Mouse (Mus musculus) left cerebral cortex, postnatal 10 days (tissue): Measurements from ENCODE around the gene Spint4. TPM values are rescaled to one million over a fixed set of nuclear protein-coding genes. Genes with fewer than 3 reads are reported as not detected.
"Not testable (repeated sequence)": the region's sequence is repeated elsewhere in the genome, so short reads cannot be mapped to it uniquely, and the experiment has no call there.

ENCODE experiments used
- DNase-seq, 2 experiments: peaks; one replicate each; pipeline ENCODE4 v3.0.0; 2021 to 2022; ENCODE audit warnings: low spot score in 2 of 2, mixed read lengths in 1 of 2; ENCODE audit errors: extremely low spot score in 1 of 2
- intact Hi-C: fragments of 180-260 bp; cut with DNase I; formaldehyde crosslinking; loops from one replicate; pipeline ENCODE4 v1.15.1; 2025
- total RNA-seq, 2 experiments: library from RNA; stranded (reverse); gene quantifications; 2 replicates each; pipeline ENCODE4 v1.2.3; 2021

Gene Spint4
- not detected for total RNA-seq

DNA sequence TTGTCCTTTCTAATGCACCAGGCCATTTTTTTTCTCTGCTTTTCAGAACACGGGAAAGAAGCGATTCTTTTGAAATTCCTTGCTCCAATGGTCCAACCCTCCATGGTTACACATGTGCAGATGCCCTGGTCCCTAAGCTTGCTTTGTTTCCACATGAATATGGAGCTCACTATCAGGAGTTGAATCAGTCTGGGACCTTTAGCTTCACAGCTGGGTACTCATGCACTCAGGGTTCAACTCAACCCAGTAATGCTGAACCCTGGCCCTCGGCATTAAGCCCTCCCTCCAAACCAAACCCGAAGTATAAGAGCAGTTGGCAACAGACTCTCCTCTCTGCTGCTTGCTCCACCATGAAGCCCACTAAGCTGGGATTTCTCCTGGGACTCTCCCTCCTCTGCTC lies at the start of gene Spint4:
Gene Spint4, plus strand, starts transcription at position 301 of the 400 bp plus-strand sequence.
- no peak for DNase-seq
- intact Hi-C loops: no loop called here

DNA sequence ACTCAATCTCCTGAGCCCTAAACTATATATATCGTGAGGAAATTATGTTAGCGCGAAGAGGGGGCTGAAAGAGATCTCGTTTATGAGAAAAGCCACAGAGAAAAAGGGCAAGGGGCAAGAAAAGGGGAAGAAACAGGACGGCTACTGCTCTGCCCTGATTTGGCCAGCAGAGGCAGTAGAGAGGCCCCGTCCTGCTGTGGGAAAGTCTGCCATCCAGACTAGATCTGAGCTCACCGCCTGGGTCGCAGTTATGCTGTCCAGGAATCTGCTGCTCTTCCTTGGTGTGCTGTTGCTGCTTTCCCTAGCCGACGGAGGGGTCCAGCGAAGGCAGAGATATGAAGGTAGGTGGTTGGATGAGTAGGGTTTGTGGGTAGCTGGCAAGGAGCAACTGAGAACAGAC lies 42.4 kb upstream of the Spint4 start, which contains the start of gene Wfdc10:
Gene Wfdc10, plus strand, starts transcription at position 189 of the 400 bp plus-strand sequence.
- intact Hi-C loops: no loop called here
- peak in 1 of 2 experiments; percentile 35 for DNase-seq

DNA sequence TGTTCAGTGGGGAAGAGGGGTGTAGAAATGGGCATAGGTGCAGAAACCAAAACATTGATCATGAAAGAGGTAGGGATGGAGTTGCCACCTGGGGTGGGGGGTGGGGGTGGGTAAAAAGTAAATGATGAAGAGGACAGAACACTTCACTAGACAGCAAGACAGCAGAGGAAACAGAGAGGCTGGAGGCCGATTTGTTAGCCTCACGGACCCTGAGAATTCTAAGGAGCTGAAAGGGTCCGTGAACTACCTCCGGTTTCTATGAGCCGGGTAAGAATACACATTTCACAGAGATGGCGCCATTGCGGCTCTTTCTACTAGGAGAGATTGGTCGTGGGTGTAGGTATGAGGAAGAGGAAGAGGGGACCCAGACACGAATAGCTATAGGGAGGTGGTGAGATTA lies 41.8 kb upstream of the Spint4 start, which contains the start of gene Wfdc9:
Gene Wfdc9, minus strand, starts transcription at position 101 of the 400 bp plus-strand sequence.
- DNase-seq: no peak
- intact Hi-C loops: no loop called here

DNA sequence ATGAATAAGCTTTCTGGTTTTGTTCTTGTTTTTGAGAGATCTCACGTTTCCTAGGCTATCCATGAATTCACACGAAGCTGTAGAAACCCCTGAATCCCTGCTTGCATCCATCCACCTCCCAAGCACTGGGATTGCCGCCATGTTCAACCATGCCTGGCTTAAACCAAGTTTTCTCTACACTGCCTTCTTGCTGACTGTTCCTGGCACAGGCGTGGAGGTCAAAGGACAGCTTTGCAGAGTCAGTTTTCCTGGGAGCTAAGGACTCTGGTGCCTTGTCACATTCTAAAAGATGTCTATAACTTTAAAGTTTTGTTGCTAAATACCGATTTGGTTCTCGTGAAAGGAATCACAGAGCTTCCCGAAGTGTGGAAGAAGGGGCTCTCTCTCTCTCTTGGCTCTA lies 33.5 kb upstream of the Spint4 start:
- DNase-seq: no peak
- intact Hi-C loops: no loop called here

DNA sequence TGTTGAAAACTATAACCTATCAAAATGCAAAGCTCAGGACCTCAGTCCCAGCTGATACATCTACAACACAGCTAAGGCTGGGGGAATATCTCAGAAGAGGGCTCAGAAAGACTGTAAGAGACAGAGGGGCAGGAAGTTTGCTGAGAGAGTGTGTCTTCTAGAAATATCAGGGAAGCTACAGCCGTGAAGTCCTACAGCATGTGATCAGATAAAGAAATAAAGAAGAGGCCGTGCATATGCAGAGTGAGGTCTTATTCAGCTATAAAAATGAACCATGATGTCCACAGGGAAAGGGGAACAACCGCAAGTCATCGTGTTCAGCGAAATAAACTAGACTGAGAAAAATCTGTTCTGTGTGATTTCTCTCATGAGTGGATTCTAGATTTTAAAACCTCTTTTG lies 28.0 kb upstream of the Spint4 start:
- DNase-seq: no peak
- intact Hi-C loops: no loop called here

DNA sequence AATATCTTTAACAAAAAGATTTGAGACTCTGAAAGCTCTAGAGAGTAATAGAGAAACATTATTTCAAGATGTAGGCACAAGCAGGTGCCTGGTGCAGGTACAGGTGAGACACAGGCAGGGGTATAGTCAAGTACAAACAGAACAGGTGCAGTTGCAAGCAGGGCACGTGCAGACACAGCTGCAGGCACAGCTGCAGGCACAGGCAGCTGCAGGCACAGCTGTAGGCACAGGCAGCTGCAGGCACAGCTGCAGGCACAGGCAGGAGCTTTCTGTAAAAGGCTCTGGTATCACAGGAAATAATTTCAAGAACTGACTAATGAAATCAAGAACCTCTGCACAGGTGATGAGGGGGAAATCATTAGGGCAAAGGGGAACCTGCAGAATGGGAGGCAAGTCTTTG lies 27.4 kb upstream of the Spint4 start:
- DNase-seq: no peak
- intact Hi-C loops: no loop called here

DNA sequence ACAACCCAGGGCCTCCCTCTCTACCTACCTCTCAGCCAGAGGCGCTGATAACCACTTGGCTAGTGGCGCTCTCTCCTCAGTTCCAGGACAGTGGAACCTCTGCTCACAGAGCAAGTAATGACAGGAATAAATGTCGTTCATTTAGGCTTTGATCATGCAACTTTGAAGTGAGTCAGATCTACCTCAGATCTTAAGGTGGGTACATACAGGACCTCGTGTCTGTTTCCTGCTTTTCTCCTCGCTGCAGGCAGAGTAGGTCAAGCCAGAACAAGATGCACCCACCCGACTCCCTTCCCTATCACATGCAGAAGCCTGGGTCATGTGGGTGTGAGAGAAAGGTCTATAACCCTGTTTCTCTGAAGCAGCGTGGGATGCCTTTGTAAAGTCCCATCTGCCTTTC lies 24.3 kb upstream of the Spint4 start, which contains the start of gene Wfdc11:
Gene Wfdc11, minus strand, starts transcription at position 101 of the 400 bp plus-strand sequence.
- DNase-seq: no peak
- intact Hi-C loops: no loop called here

DNA sequence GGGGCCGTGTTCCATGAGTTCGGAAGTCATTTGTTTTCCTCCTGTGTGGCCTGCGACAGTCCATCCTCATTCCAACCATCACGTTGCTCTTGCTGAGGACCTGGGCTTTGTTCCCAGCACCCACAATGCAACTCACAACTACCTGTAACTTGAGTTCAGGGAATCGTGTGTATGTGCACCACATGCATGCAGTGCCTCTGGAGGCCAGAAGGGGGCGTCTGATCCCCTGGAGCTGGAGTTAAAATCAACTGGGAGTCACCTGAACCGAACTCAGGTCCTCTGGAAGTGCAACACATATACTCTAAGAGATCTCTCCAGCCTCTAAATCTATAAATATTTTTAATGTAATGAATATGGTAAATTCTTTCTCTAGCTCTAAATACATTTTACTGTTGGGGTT lies 22.2 kb upstream of the Spint4 start:
- no peak for DNase-seq
- intact Hi-C loops: loop anchor here (5.0 kb wide), 1 partner anchor 51 kb away; no protein-coding TSS in a partner anchor

DNA sequence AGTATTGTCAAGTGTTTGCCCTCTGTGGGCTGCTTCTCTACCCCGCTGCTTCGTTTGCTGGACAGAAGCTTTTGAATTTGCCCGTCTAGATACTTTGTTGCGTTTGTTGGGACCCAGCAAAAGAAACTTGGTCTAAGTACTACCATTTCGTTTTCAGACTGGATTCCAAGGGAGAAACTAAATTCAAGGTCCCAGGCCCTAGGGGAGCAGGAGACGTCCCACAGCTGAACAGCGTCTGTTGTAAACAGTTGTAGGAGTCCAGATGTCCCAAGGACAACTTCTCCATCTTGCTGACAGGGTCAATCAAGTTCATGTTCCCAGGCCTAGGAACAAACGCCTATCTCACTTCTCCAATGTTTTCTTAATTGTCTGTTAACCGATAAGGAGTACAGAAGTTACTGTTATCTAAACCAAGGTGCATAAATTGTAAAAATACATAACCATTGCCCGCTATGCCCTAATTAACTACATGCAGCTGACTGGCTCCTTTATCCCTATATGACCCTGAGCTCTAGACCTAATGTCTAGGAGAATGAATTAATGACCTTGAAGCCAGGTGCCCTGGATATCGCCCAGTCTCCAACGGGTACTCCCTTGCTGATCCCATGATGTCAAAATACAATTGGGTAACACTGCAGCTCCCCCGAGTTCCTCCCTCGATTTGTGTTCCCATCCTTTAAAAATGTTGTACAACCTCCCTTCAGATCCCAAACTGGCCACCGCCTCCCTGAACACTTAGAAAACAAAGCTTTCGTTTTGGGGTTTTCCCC lies 21.2 kb upstream of the Spint4 start:
- intact Hi-C loops: loop anchor here (5.0 kb wide), 1 partner anchor 50 kb away; no protein-coding TSS in a partner anchor
- DNase-seq: no peak

DNA sequence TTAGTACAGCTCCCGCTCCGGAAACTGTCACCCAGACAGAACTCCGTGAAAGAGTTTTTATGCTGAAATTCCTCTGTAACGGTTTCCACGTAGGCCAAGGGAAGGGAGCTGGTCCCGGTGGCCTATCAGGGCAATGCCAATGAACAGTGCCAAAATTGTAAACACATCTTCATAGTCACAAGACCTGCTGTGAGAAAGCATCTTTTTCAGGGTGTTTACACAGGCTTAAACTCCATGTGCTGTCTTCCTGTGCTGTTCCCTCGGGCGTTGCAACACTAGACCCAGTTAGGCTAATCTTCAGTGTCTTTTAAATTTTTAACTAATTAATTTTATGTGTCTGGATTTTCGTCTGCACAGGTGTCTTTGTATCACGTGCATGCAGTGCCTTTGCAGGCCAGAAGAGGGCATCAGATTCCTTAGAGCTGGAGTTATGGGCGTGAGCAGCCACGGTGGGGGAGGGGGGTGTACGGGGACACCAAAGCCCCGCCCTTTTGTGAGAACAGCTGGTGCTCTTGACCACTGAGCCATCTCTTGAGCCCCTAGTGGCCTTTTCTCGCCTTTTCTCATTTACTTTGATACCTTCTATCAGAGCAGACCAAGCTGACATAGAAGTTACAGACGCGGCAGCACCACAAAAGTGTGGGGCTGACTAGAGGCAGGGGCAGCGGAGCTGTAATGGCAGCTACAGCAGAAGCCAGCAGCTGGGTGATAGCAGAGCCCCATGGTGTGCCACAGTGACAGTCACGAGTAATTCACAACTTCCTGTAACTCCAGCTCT lies 19.3 kb upstream of the Spint4 start:
- intact Hi-C loops: loop anchor here (5.0 kb wide), 1 partner anchor 48 kb away; no protein-coding TSS in a partner anchor
- DNase-seq: peak; percentile 36 to 83

DNA sequence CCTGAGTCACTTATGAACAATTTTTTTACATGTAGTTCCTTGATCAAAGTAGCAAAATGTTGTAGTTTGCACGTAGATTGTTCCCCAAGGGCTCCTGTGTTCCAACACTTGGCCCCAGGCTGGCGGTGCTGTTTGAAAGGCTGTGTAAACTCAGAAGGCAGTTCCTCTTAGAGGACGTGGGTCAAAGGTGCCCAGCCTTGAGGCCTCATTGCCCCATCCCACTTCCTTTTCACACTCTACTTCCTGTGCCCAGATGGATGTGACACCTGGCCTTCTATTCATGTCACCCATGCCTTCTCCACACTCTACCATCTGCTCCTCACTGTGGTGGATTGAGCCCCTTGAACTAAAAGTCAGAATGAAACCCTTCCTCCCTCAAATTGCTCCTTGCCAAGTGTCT lies 18.4 kb upstream of the Spint4 start:
- intact Hi-C loops: loop anchor here (5.0 kb wide), 1 partner anchor 47 kb away; no protein-coding TSS in a partner anchor
- DNase-seq: no peak

DNA sequence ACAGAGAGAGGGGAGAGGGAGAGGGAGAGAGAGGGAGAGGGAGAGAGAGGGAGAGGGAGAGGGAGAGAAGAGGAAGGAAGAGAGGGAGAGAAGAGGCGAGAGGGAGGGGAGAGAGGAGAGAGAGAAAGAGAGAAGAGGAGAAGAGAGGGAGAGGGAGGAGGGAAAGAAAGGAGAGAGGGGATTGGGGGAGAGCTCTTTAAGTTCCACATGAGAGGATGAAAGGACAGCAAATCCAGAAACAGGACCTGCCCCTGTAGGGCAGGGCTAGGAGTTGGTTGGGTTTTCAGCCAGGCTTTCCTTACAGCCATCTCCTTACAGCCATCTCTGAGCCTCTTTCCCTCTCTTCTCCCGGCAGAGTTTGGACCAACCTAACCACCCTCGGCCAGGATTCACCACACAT lies 13.5 kb upstream of the Spint4 start, which contains the start of gene Wfdc13:
Gene Wfdc13, plus strand, starts transcription at position 301 of the 400 bp plus-strand sequence.
- intact Hi-C loops: no loop called here
- DNase-seq: no peak

DNA sequence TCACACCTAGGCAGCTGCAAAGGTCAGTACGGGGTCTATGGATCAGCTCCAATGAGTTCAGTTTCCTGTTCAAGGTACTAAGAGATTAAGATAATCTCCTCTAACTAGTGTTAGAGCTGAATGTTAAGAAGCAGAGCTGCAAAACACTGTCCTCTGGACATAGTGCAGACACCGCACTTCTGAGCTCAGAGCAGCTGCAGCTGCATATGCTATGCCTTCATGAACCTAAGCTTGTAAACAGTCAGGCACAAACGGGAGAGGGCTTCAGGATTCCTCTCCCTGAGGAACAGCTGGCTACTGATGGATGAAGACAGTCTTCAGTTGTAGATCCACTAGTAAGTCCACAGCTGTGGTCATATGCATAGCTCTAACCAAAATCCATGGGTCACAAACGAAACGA lies 2.7 kb downstream of the Spint4 start:
- intact Hi-C loops: no loop called here
- DNase-seq: no peak

DNA sequence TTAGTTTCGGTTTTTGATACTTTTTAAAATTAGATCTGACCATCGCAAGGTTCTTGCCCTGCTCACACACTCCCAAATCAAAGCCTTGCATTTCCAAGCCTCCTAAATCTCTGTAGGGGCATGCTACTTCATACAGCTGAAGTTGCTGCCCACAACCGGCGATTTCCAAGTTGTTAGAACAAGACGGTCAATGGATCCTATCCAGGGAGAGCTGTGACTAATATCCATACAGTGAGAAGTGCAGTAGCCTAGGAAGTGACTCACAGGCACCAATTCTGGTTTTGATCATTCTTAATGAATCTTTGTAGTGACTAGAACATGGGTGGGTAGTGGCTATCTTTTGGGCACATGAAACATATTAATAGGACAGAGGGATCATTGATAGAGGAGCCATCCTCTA lies 3.5 kb downstream of the Spint4 start:
- intact Hi-C loops: no loop called here
- DNase-seq: no peak

DNA sequence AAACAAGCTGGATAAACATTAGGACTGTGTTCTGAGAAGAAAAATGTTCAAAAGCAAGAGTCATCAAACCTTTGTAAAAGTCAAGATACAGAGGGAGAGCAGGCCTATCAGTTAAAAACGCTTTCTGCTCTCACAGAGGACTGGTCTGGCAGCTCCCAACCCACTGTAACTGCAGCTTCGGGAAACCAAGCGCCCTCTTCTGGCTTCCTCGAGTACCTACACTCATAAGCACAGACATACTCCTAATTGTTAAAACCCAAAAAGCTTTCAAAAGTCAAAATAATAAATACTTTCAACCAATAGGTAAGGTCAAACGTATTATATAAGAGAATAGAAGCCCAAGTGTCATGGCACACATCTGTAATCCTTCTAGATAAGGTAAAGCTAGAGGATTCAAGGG lies 5.9 kb downstream of the Spint4 start:
- no peak for DNase-seq
- intact Hi-C loops: no loop called here

DNA sequence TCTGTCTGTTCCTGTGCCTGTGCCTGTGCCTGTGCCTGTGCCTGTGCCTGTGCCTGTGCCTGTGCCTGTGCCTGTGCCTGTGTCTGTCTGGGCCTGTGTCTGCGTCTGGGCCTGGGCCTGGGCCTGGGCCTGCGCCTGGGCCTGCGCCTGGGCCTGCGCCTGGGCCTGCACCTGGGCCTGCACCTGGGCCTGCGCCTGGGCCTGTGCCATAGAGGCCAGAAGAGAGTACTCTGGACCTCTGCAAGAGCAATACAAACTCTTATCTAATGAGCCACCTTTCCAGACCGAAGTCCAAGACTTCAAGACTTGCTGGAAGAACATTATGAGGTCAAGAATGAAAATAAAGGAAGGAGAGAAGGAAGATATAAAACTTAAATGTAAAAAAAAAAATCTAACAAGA lies 7.0 kb downstream of the Spint4 start:
- no peak for DNase-seq
- intact Hi-C loops: no loop called here

DNA sequence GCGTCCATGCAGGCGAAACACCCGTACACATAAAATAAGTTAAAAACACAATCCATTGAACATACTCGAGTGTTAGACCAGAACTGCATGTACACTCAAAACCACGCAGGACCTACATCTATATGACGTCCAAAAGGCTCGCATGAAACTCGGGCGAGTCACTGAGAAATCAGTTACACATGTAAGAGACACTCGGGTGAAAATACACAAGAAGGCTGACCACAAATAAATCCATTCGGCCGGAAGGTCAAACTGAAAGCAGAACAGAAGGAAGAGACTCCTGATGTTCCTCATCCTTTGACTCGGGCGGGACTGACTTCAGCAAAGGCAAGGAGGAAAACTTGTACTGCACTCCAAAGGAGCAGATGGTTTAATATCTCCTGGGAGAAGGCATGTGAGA lies 7.7 kb downstream of the Spint4 start:
- intact Hi-C loops: no loop called here
- no peak for DNase-seq

DNA sequence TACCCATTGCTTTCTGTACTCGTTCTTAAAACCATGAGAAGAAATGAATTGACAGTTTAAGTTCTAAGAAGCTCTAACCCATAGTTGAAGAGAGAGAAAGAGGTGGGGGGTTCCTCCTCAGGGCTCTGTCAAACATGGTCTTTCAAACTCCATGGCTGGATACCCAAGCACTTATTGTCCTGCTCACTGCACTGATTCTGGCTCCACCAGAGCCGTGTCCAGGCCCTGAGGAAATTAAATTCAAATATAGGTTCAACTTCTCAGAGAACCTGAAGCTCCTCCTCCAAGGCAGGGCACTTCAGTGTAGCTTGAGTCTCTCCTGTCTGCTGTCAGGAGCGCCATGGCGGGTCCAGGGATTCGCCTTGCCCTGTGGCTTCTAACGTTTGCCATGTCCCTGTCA lies 16.7 kb downstream of the Spint4 start, which contains the start of gene Spint5:
Gene Spint5, plus strand, starts transcription at position 301 of the 400 bp plus-strand sequence.
- intact Hi-C loops: no loop called here
- DNase-seq: no peak

DNA sequence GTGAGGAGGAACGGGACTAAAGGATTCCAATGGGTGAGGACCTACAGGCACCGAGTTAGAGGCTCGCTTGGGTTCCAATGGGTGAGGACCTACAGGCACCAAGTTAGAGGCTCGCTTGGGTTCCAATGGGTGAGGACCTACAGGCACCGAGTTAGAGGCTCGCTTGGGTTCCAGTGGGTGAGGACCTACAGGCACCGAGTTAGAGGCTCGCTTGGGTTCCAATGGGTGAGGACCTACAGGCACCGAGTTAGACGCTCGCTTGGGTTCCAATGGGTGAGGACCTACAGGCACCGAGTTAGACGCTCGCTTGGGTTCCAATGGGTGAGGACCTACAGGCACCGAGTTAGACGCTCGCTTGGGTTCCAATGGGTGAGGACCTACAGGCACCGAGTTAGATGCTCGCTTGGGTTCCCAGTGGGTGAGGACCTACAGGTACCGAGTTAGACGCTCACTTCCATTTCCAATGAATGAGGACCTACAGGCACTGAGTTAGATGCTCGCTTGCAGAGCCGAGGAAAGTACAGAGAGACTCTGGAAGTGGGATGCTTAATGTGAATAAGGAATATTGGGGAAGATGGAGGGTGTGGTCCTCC lies 18.0 kb downstream of the Spint4 start:
- intact Hi-C loops, DNase-seq: not testable (repeated sequence)
